Mouse (Mus musculus): ENCODE data around the gene Sgsm2.
"Not testable (repeated sequence)": the region's sequence is repeated elsewhere in the genome, so short reads cannot be mapped to it uniquely, and the experiment has no call there.

The Sgsm2 gene

GRCm38 (mm10) chr11:74827791-74828403 is 69.0 kb downstream of the Sgsm2 start:
- peaks cover 45% of the 10 kb centered on the region for H3K36me3 ChIP-seq (ENCODE audit: insufficient read depth, low read length)
- H3K27me3 ChIP-seq (ENCODE audit: insufficient read depth, low read length) = no peaks in the 10 kb centered on the region
- no peak for TF ChIP-seq CTCF (conservative IDR thresholded peaks at IDR 0.05; ENCODE audit: low read length)
- no peak for TF ChIP-seq NANOG (IDR thresholded peaks at IDR 0.05; ENCODE audit: borderline replicate concordance, low read length)
- TF ChIP-seq POU5F1 (IDR thresholded peaks at IDR 0.05; ENCODE audit: borderline replicate concordance, low read length) = no peak
- H3K4me1 ChIP-seq (replicated peaks; ENCODE audit: low read depth, low read length) = peaks cover 66% of the 10 kb centered on the region
- H3K9me3 ChIP-seq (ENCODE audit: low read length) = no peaks in the 10 kb centered on the region
- 0 out of 2 replicates have a peak overlapping the region, but pooled peaks have one; percentile 17 for H3K4me3 ChIP-seq (replicated peaks; ENCODE audit: low read length)

DNA sequence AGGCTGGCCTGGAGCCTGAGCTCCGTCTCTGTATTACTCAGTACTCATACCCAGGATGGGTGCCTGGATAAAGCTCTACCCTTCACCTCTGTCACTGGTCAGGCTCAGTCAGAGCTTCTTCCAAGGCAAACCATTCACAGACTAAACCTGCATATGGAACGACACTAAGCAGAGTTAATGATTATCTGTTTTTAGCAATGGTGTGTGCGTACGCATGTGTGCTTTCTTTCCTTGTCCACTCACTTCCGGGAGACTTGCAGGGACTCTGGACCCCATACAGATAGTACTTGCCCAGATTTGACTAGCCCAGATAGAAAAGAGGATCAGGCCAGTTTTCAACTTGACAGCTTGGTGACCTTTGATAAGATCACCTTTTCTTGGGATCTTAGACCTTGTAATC is 70.2 kb downstream of the Sgsm2 start:
- H3K27me3 ChIP-seq (ENCODE audit: insufficient read depth, low read length) = no peaks in the 10 kb centered on the region
- H3K4me3 ChIP-seq (replicated peaks; ENCODE audit: low read length) = no peak overlapping the region
- H3K4me1 ChIP-seq (replicated peaks; ENCODE audit: low read depth, low read length) = peaks cover 68% of the 10 kb centered on the region
- H3K9me3 ChIP-seq (ENCODE audit: low read length) = no peaks in the 10 kb centered on the region
- no peak for TF ChIP-seq CTCF (conservative IDR thresholded peaks at IDR 0.05; ENCODE audit: low read length)
- no peak for TF ChIP-seq NANOG (IDR thresholded peaks at IDR 0.05; ENCODE audit: borderline replicate concordance, low read length)
- no peak for TF ChIP-seq POU5F1 (IDR thresholded peaks at IDR 0.05; ENCODE audit: borderline replicate concordance, low read length)
- H3K36me3 ChIP-seq (ENCODE audit: insufficient read depth, low read length) = peaks cover 57% of the 10 kb centered on the region

DNA sequence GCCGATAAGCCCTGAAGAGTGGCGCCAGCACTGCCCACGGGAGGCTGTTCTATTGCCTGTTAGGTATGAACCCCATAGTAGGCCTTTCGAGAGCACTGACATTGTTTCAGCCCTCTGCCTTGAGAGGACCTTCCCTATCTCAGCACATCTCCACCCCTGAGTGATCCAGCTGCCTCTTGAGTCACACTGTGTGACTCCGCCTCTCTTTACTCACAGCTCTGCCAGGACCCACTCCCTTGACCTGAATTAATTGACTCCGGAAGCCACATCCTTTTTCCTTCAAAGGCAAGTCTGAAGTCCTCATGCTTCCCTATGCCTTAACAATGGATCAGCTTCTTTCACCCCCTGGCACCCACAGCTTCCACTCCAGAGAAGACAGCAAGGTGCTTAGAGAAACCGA is 70.7 kb downstream of the Sgsm2 start:
- Histone ChIP-seq H3K36me3 (ENCODE audit: insufficient read depth, low read length) (peaks cover 63% of the 10 kb centered on the region), H3K4me1 (replicated peaks; ENCODE audit: low read depth, low read length) (peaks cover 72% of the 10 kb centered on the region), H3K4me3 (replicated peaks; ENCODE audit: low read length) (no peak overlapping the region), H3K9me3 (ENCODE audit: low read length) (no peaks in the 10 kb centered on the region), H3K27me3 (ENCODE audit: insufficient read depth, low read length) (no peaks in the 10 kb centered on the region)
- TF ChIP-seq NANOG (IDR thresholded peaks at IDR 0.05; ENCODE audit: borderline replicate concordance, low read length) (no peak), CTCF (conservative IDR thresholded peaks at IDR 0.05; ENCODE audit: low read length) (no peak), POU5F1 (IDR thresholded peaks at IDR 0.05; ENCODE audit: borderline replicate concordance, low read length) (no peak)

DNA sequence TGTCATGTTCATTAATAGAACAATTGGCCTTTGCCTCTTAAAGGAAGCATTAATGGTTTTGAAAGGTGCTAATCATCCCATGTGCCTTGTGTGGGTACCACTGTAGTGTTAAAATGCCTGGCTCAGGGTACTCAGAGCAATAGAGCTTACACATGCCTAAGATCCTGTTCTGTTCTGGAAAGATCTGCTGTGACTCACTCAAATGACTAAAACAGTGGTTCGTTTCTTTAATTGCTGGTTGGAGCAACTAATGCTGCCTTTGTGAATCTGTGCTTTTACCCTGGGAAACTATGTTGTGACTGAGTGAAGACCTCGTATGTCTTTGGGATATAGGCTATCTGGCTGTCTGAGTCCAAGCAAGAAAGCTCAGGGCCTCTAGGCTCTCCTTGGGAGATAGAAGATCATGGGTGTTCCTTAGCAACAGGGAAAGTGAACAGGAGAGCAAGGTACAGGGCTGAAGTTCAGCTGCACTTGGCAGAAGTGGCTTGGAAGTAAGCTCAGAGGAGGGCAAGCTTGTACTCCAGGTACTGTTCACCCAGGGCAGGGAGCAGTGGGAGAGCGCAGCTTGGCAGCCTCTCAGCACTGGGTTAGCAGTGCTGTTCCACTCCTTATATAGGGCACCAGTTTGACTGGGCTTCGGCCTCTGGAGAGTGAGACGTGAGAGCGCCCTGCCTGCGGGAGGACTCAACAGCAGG is 74.0 kb downstream of the Sgsm2 start:
- no peak overlapping the region for H3K4me3 ChIP-seq (replicated peaks; ENCODE audit: low read length)
- no peaks in the 10 kb centered on the region for H3K9me3 ChIP-seq (ENCODE audit: low read length)
- no peaks in the 10 kb centered on the region for H3K27me3 ChIP-seq (ENCODE audit: insufficient read depth, low read length)
- H3K4me1 ChIP-seq (replicated peaks; ENCODE audit: low read depth, low read length) = peaks cover 58% of the 10 kb centered on the region
- TF ChIP-seq POU5F1 (IDR thresholded peaks at IDR 0.05; ENCODE audit: borderline replicate concordance, low read length) (no peak), CTCF (conservative IDR thresholded peaks at IDR 0.05; ENCODE audit: low read length) (no peak), NANOG (IDR thresholded peaks at IDR 0.05; ENCODE audit: borderline replicate concordance, low read length) (no peak)
- peaks cover 89% of the 10 kb centered on the region for H3K36me3 ChIP-seq (ENCODE audit: insufficient read depth, low read length)

DNA sequence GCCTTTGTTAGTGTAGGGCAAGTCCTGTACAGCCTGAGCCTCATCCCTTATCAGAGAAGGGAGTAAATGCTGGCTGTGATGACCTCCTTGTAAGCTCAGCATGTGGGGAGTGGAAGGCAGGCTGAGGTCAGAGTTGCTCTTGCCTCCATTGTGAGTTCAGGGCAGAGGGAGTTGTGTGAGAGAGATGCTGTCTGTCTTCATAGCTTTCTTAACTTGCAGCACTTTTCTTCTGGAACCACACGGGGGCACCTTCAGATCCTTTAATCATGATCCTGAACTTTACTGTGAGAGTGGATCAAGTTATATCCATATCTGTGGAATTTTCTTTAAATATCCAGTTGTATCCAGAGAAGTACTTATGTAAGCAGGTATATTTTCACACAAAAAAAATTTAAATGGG is 75.4 kb downstream of the Sgsm2 start:
- Histone ChIP-seq H3K4me3 (replicated peaks; ENCODE audit: low read length) (no peak overlapping the region), H3K9me3 (ENCODE audit: low read length) (no peaks in the 10 kb centered on the region), H3K27me3 (ENCODE audit: insufficient read depth, low read length) (no peaks in the 10 kb centered on the region), H3K36me3 (ENCODE audit: insufficient read depth, low read length) (peaks cover 90% of the 10 kb centered on the region), H3K4me1 (replicated peaks; ENCODE audit: low read depth, low read length) (peaks cover 49% of the 10 kb centered on the region)
- 0 out of 2 replicates have a peak, but pooled peaks have one; percentile 11 for TF ChIP-seq CTCF (conservative IDR thresholded peaks at IDR 0.05; ENCODE audit: low read length)
- no peak for TF ChIP-seq POU5F1 (IDR thresholded peaks at IDR 0.05; ENCODE audit: borderline replicate concordance, low read length)
- TF ChIP-seq NANOG (IDR thresholded peaks at IDR 0.05; ENCODE audit: borderline replicate concordance, low read length) = no peak

DNA sequence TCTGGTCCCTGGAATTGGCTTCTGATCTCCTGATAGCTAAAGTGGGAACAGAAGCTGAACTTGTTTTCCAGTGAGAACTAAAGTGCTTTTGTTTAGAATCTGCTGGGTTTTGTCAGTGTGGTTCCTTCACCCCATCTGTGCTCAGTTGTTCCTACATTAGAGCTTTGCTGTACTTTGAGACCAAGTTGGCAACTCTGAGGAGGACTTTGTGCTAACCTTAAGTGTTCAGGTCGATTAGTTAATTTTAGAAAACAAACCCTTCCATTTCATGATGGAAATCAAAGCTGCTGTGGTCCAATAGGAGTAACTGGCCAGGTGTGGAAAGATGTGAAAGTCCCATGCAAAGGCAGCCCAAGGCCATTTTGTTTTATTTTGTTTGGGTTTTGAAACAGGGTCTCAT is 75.9 kb downstream of the Sgsm2 start:
- Histone ChIP-seq H3K9me3 (ENCODE audit: low read length) (no peaks in the 10 kb centered on the region), H3K4me1 (replicated peaks; ENCODE audit: low read depth, low read length) (peaks cover 44% of the 10 kb centered on the region), H3K4me3 (replicated peaks; ENCODE audit: low read length) (no peak overlapping the region), H3K36me3 (ENCODE audit: insufficient read depth, low read length) (peaks cover 95% of the 10 kb centered on the region), H3K27me3 (ENCODE audit: insufficient read depth, low read length) (no peaks in the 10 kb centered on the region)
- TF ChIP-seq NANOG (IDR thresholded peaks at IDR 0.05; ENCODE audit: borderline replicate concordance, low read length) (no peak), POU5F1 (IDR thresholded peaks at IDR 0.05; ENCODE audit: borderline replicate concordance, low read length) (no peak), CTCF (conservative IDR thresholded peaks at IDR 0.05; ENCODE audit: low read length) (no peak)

GRCm38 (mm10) chr11:74815795-74816194 is 81.1 kb downstream of the Sgsm2 start:
- Histone ChIP-seq H3K4me1 (replicated peaks; ENCODE audit: low read depth, low read length) (peaks cover 9% of the 10 kb centered on the region; the same call in 1 of the 2 replicates), H3K27me3 (ENCODE audit: insufficient read depth, low read length) (no peaks in the 10 kb centered on the region), H3K9me3 (ENCODE audit: low read length) (no peaks in the 10 kb centered on the region), H3K4me3 (replicated peaks; ENCODE audit: low read length) (no peak overlapping the region), H3K36me3 (ENCODE audit: insufficient read depth, low read length) (peaks cover 77% of the 10 kb centered on the region)
- TF ChIP-seq POU5F1 (IDR thresholded peaks at IDR 0.05; ENCODE audit: borderline replicate concordance, low read length) (no peak), CTCF (conservative IDR thresholded peaks at IDR 0.05; ENCODE audit: low read length) (no peak), NANOG (IDR thresholded peaks at IDR 0.05; ENCODE audit: borderline replicate concordance, low read length) (no peak)

- no peaks in the 10 kb centered on the region for H3K27me3 ChIP-seq (ENCODE audit: insufficient read depth, low read length)
- peaks cover 72% of the 10 kb centered on the region for H3K36me3 ChIP-seq (ENCODE audit: insufficient read depth, low read length)
- peaks cover 16% of the 10 kb centered on the region for H3K4me1 ChIP-seq (replicated peaks; ENCODE audit: low read depth, low read length)
- no peak for TF ChIP-seq CTCF (conservative IDR thresholded peaks at IDR 0.05; ENCODE audit: low read length)
- TF ChIP-seq NANOG (IDR thresholded peaks at IDR 0.05; ENCODE audit: borderline replicate concordance, low read length) = no peak
- TF ChIP-seq POU5F1 (IDR thresholded peaks at IDR 0.05; ENCODE audit: borderline replicate concordance, low read length) = no peak
- H3K4me3 ChIP-seq (replicated peaks; ENCODE audit: low read length) = no peak overlapping the region
- H3K9me3 ChIP-seq (ENCODE audit: low read length) = no peaks in the 10 kb centered on the region
Observed at GRCm38 (mm10) chr11:74811538-74811937, 85.3 kb downstream of the Sgsm2 start.

- H3K27me3 ChIP-seq (ENCODE audit: insufficient read depth, low read length); H3K4me3 ChIP-seq (replicated peaks; ENCODE audit: low read length); H3K9me3 ChIP-seq (ENCODE audit: low read length): not testable (repeated sequence)
- Histone ChIP-seq H3K36me3 (ENCODE audit: insufficient read depth, low read length) (peaks cover 72% of the 10 kb centered on the region), H3K4me1 (replicated peaks; ENCODE audit: low read depth, low read length) (peaks cover 16% of the 10 kb centered on the region)
Observed at GRCm38 (mm10) chr11:74811027-74811426, 85.8 kb downstream of the Sgsm2 start.
